Mouse (Mus musculus) liver (tissue): ENCODE data around the gene Ctsd.

ENCODE experiments used
- DNase-seq: peaks from one replicate; pipeline ENCODE4 v3.0.0-alpha.2; 2020; ENCODE audit warnings: mixed read lengths

Ctsd gene

GRCm38 (mm10) chr7:142399250-142399649 lies 11.4 kb upstream of the Ctsd start:
- DNase-seq, result no peak

- no peak for DNase-seq
These were observed 10.2 kb upstream of the Ctsd start for GRCm38 (mm10) chr7:142398052-142398451.

- DNase-seq, result no peak
These were observed 8.8 kb upstream of the Ctsd start for GRCm38 (mm10) chr7:142396611-142397010.

- no peak for DNase-seq
These were observed 7.6 kb upstream of the Ctsd start for GRCm38 (mm10) chr7:142395472-142395871.

- peak; percentile 8 for DNase-seq
These were observed 6.7 kb upstream of the Ctsd start for GRCm38 (mm10) chr7:142394261-142395190.

- peak; percentile 95 for DNase-seq
These were observed 5.4 kb upstream of the Ctsd start for GRCm38 (mm10) chr7:142393191-142393590.

GRCm38 (mm10) chr7:142391609-142392008 lies 3.8 kb upstream of the Ctsd start:
- no peak for DNase-seq

GRCm38 (mm10) chr7:142391108-142391507 lies 3.3 kb upstream of the Ctsd start:
- DNase-seq, result no peak

- no peak for DNase-seq
These were observed 2.3 kb upstream of the Ctsd start for GRCm38 (mm10) chr7:142389961-142390650.

GRCm38 (mm10) chr7:142388740-142389139 lies 902 bp upstream of the Ctsd start:
- DNase-seq, result no peak

GRCm38 (mm10) chr7:142388198-142388597 lies 360 bp upstream of the Ctsd start:
- DNase-seq, result no peak

GRCm38 (mm10) chr7:142386621-142387201 lies 1.1 kb downstream of the Ctsd start:
- DNase-seq, result peak; percentile 80

- no peak for DNase-seq
These were observed 2.0 kb downstream of the Ctsd start for GRCm38 (mm10) chr7:142385742-142386403.

GRCm38 (mm10) chr7:142384306-142384705 lies 3.5 kb downstream of the Ctsd start:
- DNase-seq, result peak; percentile 57

GRCm38 (mm10) chr7:142382567-142382966 lies 5.3 kb downstream of the Ctsd start, which contains the start of gene Gm49369:
Gene Gm49369, minus strand, starts transcription at chr7:142382667.
- no peak for DNase-seq

- DNase-seq, result no peak
These were observed 6.7 kb downstream of the Ctsd start for GRCm38 (mm10) chr7:142381175-142381574.

- no peak for DNase-seq
These were observed 8.7 kb downstream of the Ctsd start for GRCm38 (mm10) chr7:142379186-142379585.

- DNase-seq, result peak; percentile 71
These were observed 10.5 kb downstream of the Ctsd start for GRCm38 (mm10) chr7:142377233-142377925.

- DNase-seq, result no peak
These were observed 11.7 kb downstream of the Ctsd start for GRCm38 (mm10) chr7:142376096-142376495.

GRCm38 (mm10) chr7:142375261-142375724 lies 12.5 kb downstream of the Ctsd start:
- no peak for DNase-seq

GRCm38 (mm10) chr7:142374413-142375015 lies 13.3 kb downstream of the Ctsd start:
- DNase-seq, result no peak
